Mouse (Mus musculus) frontal cortex, adult (tissue): Measurements from ENCODE around the gene Olfr20.
"Not testable (repeated sequence)": the region's sequence is repeated elsewhere in the genome, so short reads cannot be mapped to it uniquely, and the experiment has no call there.

Experiments
- ATAC-seq: cut with Nextera tagmentation; 2 replicates; pipeline ENCODE4 v1.9.2; 2017; ENCODE audit warnings: mild to moderate bottlenecking, moderate library complexity, mixed read lengths; ENCODE audit not compliant: low TSS enrichment

Gene Olfr20

GRCm38 (mm10) chr11:73350483-73350882, at the start of gene Olfr20:
Gene Olfr20, plus strand, starts transcription at chr11:73350783.
- ATAC-seq, result no peak

GRCm38 (mm10) chr11:73303123-73303522, 47.5 kb upstream of the Olfr20 start:
- no peak for ATAC-seq

DNA sequence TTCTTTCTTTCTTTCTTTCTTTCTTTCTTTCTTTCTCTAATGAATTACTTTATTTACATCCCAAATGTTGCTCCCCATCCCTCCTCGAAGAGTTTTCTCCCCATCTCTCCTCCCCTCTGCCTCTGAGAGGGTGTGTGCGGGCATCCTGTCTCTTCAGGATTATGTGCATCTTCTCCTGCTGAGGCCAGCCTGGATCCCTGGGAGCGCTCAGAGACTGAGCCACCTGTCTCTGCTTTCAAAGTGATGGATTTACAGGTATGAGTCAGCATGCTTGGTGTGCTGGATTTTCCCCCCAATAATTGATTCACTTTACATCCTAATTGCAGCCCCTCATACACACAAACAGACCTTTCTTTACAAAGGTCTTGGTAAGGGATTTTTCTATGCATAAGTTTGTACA, 34.6 kb upstream of the Olfr20 start:
- no peak for ATAC-seq

GRCm38 (mm10) chr11:73318581-73318980, 32.0 kb upstream of the Olfr20 start:
- ATAC-seq, result not testable (repeated sequence)

GRCm38 (mm10) chr11:73321064-73321463, 29.5 kb upstream of the Olfr20 start:
- not testable (repeated sequence) for ATAC-seq

- ATAC-seq, result no peak
Observed at GRCm38 (mm10) chr11:73323906-73324830, 26.4 kb upstream of the Olfr20 start.

GRCm38 (mm10) chr11:73326485-73326886, 24.1 kb upstream of the Olfr20 start:
- no peak for ATAC-seq

DNA sequence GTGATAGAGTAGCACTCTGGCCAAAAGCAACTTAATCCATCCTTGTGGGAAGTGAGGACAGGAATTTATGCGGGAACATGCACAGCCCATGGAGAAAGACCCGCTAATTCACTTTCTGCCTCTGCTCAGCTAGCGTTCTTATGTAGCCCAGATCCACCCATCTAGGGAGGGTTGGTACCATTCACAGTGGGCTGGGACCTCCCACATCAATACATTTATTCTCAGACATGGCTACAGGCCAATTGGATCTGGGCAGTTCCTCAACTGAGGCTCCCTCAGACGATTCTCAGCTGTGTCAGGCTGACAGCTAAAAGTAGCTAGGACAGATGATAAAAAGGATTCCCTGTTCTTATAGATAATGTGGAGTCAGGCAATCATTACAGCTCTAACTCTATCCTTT, 23.2 kb upstream of the Olfr20 start:
- peak; percentile 59 for ATAC-seq

GRCm38 (mm10) chr11:73329442-73329841, 21.1 kb upstream of the Olfr20 start, which contains the start of the genes Aspa, Gm49340 and Spata22:
Gene Aspa, minus strand, starts transcription at chr11:73329596.
Gene Gm49340, plus strand, starts transcription at chr11:73329741.
Gene Spata22, plus strand, starts transcription at chr11:73329741.
- ATAC-seq, result no peak

- no peak for ATAC-seq
Observed at GRCm38 (mm10) chr11:73333357-73333756, 17.2 kb upstream of the Olfr20 start.

- no peak for ATAC-seq
Observed at GRCm38 (mm10) chr11:73336919-73337318, 13.7 kb upstream of the Olfr20 start.

- ATAC-seq, result no peak
Observed at GRCm38 (mm10) chr11:73370946-73371345, 20.4 kb downstream of the Olfr20 start, which contains the start of gene Olfr376. Gene Olfr376, plus strand, starts transcription at chr11:73371246.

DNA sequence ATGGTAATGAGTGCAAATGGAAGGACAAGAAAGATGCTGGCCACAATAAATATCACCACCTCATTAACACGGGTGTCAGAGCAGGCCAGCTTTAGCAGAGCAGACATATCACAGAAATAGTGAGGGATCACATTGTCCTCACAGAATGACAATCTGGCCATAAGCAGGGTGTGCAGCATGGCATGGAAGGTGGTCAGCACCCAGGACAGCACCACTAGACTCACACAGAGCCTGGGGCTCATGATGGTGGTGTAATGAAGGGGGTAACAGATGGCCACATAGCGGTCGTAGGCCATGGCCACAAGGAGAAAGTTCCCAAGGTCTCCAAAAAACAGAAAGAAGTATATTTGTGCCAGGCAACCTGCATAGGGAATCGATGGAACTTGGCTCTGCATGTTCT, 44.8 kb downstream of the Olfr20 start:
- ATAC-seq, result no peak

DNA sequence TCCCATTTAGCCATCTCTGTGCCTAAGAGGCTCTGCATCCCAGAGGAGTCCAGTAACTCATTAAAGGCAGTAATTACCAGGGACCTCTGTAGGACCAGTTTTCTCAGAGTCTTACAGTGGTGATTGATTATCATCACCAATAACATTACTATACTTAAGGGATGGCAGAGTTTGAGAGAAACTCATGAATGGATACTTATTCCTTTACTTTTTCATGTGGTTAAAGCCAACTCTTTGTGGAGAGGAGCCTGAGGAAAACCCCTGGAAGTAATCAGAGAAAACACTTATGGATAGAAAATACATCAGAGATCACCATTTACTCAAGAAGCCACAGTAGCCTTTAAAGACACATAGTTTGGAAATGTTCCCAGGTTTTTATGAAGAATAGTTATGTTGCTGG, 48.9 kb downstream of the Olfr20 start, which contains the start of gene Olfr1:
TSS of gene Olfr1 (minus strand) at position 101 of the 400 bp plus-strand sequence.
- ATAC-seq, result no peak
